In genomic region chr6:54705387-54705909, GRCm38 (mm10) we compare ENCODE assay signal across 8 mouse cellular contexts. TPM values are rescaled to one million over a fixed set of nuclear protein-coding genes. Genes with fewer than 3 reads are reported as not detected.
DNase-seq lines count a peak whose midpoint lies in the region; ATAC-seq and TF ChIP-seq lines count a peak whose summit lies in the region.

No protein-coding gene starts in this region.

- DNase-seq in right cerebral cortex, postnatal 10 days (ENCODE audit: low spot score in 2 of 2) = peak; percentile 68 to 70
- DNase-seq in right cerebral cortex, postnatal 25 days = no peak
- peak; percentile 17 for DNase-seq in c-Kit-positive CD71-positive TER-119-negative erythroid progenitor cells, embryonic 14.5 days (ENCODE audit: low read depth)
- DNase-seq in forebrain, postnatal 0 days = peak; percentile 82
- peak; percentile 80 for DNase-seq in induced T-regulatory cell, adult 2 months (ENCODE audit: low read depth)

- peak; percentile 89 for ATAC-seq in forebrain, postnatal 0 days
- peak; percentile 58 for ATAC-seq in limb, embryonic 13.5 days (ENCODE audit: low FRiP score, low read depth)
- peak; percentile 67 for ATAC-seq in midbrain, embryonic 12.5 days (ENCODE audit: low FRiP score, low read depth)
- peak; percentile 78; the same call in 1 of the 2 replicates for ATAC-seq in stomach, embryonic 14.5 days (ENCODE audit: insufficient number of reproducible peaks, insufficient read depth, low FRiP score, low read depth)

- no peaks in the 10 kb centered on the region for H3K27me3 ChIP-seq in forebrain, postnatal 0 days (ENCODE audit: insufficient read depth, low read length)
- peaks cover 25% of the 10 kb centered on the region for H3K27me3 ChIP-seq in limb, embryonic 13.5 days
- peaks cover 16% of the 10 kb centered on the region for H3K27me3 ChIP-seq in midbrain, embryonic 12.5 days
- H3K27me3 ChIP-seq in stomach, embryonic 14.5 days (ENCODE audit: control insufficient read depth, insufficient read depth, low read length) = no peaks in the 10 kb centered on the region

- peak overlapping the region; percentile 34 for H3K4me2 ChIP-seq in forebrain, postnatal 0 days (ENCODE audit: low read depth)
- H3K4me2 ChIP-seq in limb, embryonic 13.5 days (replicated peaks) = peak overlapping the region; percentile 45
- H3K4me2 ChIP-seq in midbrain, embryonic 12.5 days (replicated peaks) = peak overlapping the region; percentile 40
- H3K4me2 ChIP-seq in stomach, embryonic 14.5 days (replicated peaks; ENCODE audit: low read depth, low read length) = peak overlapping the region; percentile 31

- peaks cover 32% of the 10 kb centered on the region for H3K4me1 ChIP-seq in forebrain, postnatal 0 days (ENCODE audit: insufficient read depth)
- peaks cover 33% of the 10 kb centered on the region for H3K4me1 ChIP-seq in limb, embryonic 13.5 days
- peaks cover 40% of the 10 kb centered on the region for H3K4me1 ChIP-seq in midbrain, embryonic 12.5 days
- peaks cover 4% of the 10 kb centered on the region; the same call in 1 of the 2 replicates for H3K4me1 ChIP-seq in stomach, embryonic 14.5 days (ENCODE audit: control insufficient read depth, insufficient read depth, low read length)

- H3K36me3 ChIP-seq in forebrain, postnatal 0 days (ENCODE audit: insufficient read depth) = 0 out of 2 replicates have a peak, but pooled peaks cover 3% of the 10 kb centered on the region
- no peaks in the 10 kb centered on the region for H3K36me3 ChIP-seq in limb, embryonic 13.5 days
- H3K36me3 ChIP-seq in midbrain, embryonic 12.5 days = no peaks in the 10 kb centered on the region
- H3K36me3 ChIP-seq in stomach, embryonic 14.5 days (ENCODE audit: control insufficient read depth, insufficient read depth, low read length) = no peaks in the 10 kb centered on the region

- peak overlapping the region; percentile 86 for H3K27ac ChIP-seq in forebrain, postnatal 0 days (ENCODE audit: low read depth, low read length)
- H3K27ac ChIP-seq in limb, embryonic 13.5 days = no peak overlapping the region
- peak overlapping the region; percentile 5; the same call in 1 of the 2 replicates for H3K27ac ChIP-seq in midbrain, embryonic 12.5 days (replicated peaks)
- no peak overlapping the region for H3K27ac ChIP-seq in stomach, embryonic 14.5 days (ENCODE audit: low read length)

- 21% methylated on average over 11 of the region's 11 CpGs for WGBS in forebrain, postnatal 0 days
- 27% methylated on average over 11 of the region's 11 CpGs for WGBS in limb, embryonic 13.5 days
- 15% methylated on average over 11 of the region's 11 CpGs for WGBS in midbrain, embryonic 12.5 days
- 13% methylated on average over 11 of the region's 11 CpGs for WGBS in stomach, embryonic 14.5 days

- no peak overlapping the region for H3K4me3 ChIP-seq in forebrain, postnatal 0 days (ENCODE audit: low read depth, low read length)
- H3K4me3 ChIP-seq in limb, embryonic 13.5 days = no peak overlapping the region
- H3K4me3 ChIP-seq in midbrain, embryonic 12.5 days = no peak overlapping the region
- H3K4me3 ChIP-seq in stomach, embryonic 14.5 days (ENCODE audit: low read depth, low read length) = no peak overlapping the region

- TF ChIP-seq CTCF in forebrain, postnatal 0 days (IDR thresholded peaks at IDR 0.05; ENCODE audit: low read depth) = peak; percentile 72

- H3K9me3 ChIP-seq in forebrain, postnatal 0 days (ENCODE audit: low read length) = peaks cover 9% of the 10 kb centered on the region; the same call in 1 of the 2 replicates
- no peaks in the 10 kb centered on the region for H3K9me3 ChIP-seq in limb, embryonic 13.5 days
- H3K9me3 ChIP-seq in midbrain, embryonic 12.5 days = 0 out of 2 replicates have a peak, but pooled peaks cover 4% of the 10 kb centered on the region
- H3K9me3 ChIP-seq in stomach, embryonic 14.5 days (ENCODE audit: control insufficient read depth, low read depth, low read length) = no peaks in the 10 kb centered on the region

- peak overlapping the region; percentile 31; the same call in 1 of the 2 replicates for H3K9ac ChIP-seq in forebrain, postnatal 0 days
- no peak overlapping the region for H3K9ac ChIP-seq in limb, embryonic 13.5 days
- no peak overlapping the region for H3K9ac ChIP-seq in midbrain, embryonic 12.5 days (replicated peaks)
- H3K9ac ChIP-seq in stomach, embryonic 14.5 days (replicated peaks; ENCODE audit: low read depth, low read length) = no peak overlapping the region

RNA-seq across cellular contexts. Expression of gene Mturn, which starts 24.0 kb away (rescaled TPM):
- 241 and 274 TPM in 2 replicates for total RNA-seq in forebrain, postnatal 0 days (2014; rRNA removed)
- 92.8 and 107 TPM in 2 replicates for polyA plus RNA-seq in forebrain, postnatal 0 days (2015; fragmentation: Nextera tagmentation; extraction: Ambion mirVana)
- polyA plus RNA-seq in limb, embryonic 13.5 days (2015; fragmentation: Nextera tagmentation; extraction: Ambion mirVana) = 12.0 and 12.2 TPM in 2 replicates
- polyA plus RNA-seq in midbrain, embryonic 12.5 days (2016; fragmentation: Nextera tagmentation; extraction: Ambion mirVana) = 60.3 and 60.4 TPM in 2 replicates
- polyA plus RNA-seq in stomach, embryonic 14.5 days (2014; fragmentation: Nextera tagmentation; extraction: Ambion mirVana) = 10.3 and 10.8 TPM in 2 replicates

Comparison
In these comparisons a context has a peak if more than half of its experiments do, and no peak if none do; other contexts are left out.
1. H3K27ac ChIP-seq: peak in forebrain, postnatal 0 days (single experiment) and midbrain, embryonic 12.5 days (single experiment); none in limb, embryonic 13.5 days (single experiment) and stomach, embryonic 14.5 days (single experiment).
2. Peak in every context shown above with its lines, with median percentiles within 50 percentile points of each other: ATAC-seq and H3K4me2 ChIP-seq.